Mouse (Mus musculus) heart, adult 2 months (tissue): ENCODE measurements around the gene Cotl1.

Experiments
- CTCF ChIP-seq: fragments of 200-600 bp; IDR thresholded peaks from 2 replicates; pipeline ENCODE4 v1.8.1; 2022; ENCODE audit warnings: antibody characterized with exemption, mild to moderate bottlenecking, moderate library complexity
- EP300 ChIP-seq: fragments of 200-500 bp; IDR thresholded peaks from 2 replicates; pipeline ENCODE4 v1.6.1; 2011; ENCODE audit warnings: low read depth, low read length, control low read depth; ENCODE audit not compliant: insufficient read depth
- POLR2A ChIP-seq: fragments of 200-500 bp; IDR thresholded peaks from 2 replicates; pipeline ENCODE4 v1.6.1; 2011; ENCODE audit warnings: mild to moderate bottlenecking, low read depth, low read length, control low read depth; ENCODE audit not compliant: insufficient read depth

- TF ChIP-seq CTCF (no peak), POLR2A (no peak), EP300 (no peak)
These were observed 54.5 kb downstream of the Cotl1 start for GRCm38 (mm10) chr8:119785764-119786405.
